Mouse (Mus musculus) right cerebral cortex, postnatal 25 days (tissue): ENCODE data around the gene Flywch1.
A peak's percentile ranks its signal among the peaks of the same experiment; 100 is the strongest.

ENCODE experiments used
- DNase-seq: peaks from one replicate; pipeline ENCODE4 v3.0.0; 2022

Flywch1 gene

DNA sequence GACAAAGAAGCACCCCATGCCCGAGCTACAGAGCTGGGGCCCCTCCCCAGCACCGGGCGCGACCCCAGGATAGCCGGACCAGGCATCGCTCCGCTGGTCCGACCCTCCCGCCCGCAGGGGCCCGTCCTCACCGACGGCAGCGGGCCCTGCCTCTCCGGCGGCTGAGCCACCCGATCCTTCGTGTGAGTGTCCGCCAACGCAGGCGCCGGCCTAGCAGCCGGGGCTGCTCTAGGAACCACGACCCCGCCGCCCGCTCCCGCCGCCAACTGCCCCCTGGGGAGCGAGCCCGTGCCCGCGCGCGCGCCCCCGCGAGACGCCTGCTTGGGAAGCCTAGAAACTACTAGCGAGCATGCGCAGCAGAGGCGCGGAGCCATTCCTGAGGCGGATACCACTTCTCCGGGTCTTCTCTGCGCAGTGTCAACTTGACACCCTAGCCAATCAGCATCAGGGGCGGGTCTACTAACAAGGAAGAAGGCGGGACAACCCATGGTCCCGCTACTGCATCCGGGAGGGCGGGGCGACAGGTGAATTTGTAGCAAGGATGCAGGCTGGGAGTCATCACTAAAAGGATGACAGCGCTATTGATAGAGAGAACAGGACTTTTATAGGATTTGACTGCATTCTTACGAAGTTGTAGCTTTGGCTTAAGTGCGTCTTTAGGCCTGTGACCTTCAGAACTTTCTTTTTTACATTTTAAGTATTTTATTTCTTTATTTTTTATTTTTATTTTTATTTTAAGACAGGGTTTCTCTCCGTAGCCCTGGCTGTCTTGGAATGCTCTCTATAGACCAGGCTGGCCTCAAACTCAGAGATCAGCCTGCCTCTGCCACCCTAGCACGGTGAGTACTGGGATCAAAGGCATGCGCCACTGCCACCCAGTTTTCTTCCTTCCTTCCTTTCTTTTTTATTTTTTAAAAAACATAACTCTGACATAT is at the start of gene Flywch1:
TSS of gene Flywch1 (minus strand) at position 319 of the 935 bp plus-strand sequence.
- peak; percentile 97 for DNase-seq

GRCm38 (mm10) chr17:23820731-23821130 is 49.3 kb upstream of the Flywch1 start:
- DNase-seq, result no peak

DNA sequence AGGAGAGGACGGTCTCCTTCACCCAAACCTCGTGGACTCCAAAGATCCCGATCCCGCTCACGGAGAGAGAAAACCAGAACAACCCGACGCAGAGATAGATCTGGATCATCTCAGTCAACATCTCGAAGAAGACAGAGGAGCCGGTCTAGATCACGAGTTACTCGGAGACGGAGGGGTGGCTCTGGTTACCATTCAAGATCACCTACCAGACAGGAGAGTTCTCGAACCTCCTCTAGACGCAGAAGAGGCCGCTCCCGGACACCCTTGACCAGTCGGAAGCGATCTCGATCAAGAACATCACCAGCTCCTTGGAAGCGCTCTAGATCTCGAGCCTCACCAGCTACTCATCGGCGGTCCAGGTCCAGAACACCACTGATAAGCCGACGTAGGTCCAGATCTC is 47.8 kb upstream of the Flywch1 start:
- no peak for DNase-seq

- no peak for DNase-seq
Observed at GRCm38 (mm10) chr17:23818579-23818978, 47.2 kb upstream of the Flywch1 start.

DNA sequence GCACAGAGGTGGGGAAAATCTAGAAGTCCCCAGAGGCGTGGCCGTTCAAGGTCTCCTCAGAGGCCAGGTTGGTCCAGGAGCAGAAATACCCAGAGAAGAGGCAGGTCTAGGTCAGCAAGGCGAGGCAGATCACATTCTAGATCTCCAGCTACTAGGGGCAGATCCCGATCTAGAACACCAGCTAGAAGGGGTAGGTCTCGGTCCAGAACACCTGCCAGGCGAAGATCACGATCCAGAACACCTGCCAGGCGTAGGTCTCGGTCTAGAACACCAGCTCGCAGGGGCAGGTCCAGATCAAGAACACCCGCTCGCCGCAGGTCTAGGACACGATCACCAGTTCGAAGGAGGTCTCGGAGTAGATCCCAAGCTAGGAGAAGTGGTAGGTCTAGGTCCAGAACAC is 44.2 kb upstream of the Flywch1 start:
- no peak for DNase-seq

DNA sequence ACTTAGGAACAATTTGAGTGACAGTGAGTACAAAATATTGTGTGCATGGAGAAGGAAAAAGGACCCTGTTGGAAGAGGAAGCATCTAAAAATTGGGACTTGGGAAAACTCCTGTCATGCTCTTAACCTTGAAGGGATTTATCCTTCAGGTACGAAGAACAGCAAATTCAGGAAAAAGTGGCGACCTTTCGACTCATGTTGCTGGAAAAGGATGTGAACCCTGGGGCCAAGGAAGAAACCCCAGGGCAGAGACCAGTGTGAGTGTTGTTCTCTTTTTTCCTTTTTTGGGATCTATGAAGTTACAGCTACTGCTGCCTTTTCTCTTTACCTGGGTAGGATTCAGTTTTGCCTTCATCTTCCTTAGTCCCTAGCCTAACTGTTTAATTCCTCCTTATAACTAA is 36.5 kb upstream of the Flywch1 start:
- DNase-seq, result no peak

GRCm38 (mm10) chr17:23806867-23807266 is 35.5 kb upstream of the Flywch1 start:
- DNase-seq, result peak; percentile 42

DNA sequence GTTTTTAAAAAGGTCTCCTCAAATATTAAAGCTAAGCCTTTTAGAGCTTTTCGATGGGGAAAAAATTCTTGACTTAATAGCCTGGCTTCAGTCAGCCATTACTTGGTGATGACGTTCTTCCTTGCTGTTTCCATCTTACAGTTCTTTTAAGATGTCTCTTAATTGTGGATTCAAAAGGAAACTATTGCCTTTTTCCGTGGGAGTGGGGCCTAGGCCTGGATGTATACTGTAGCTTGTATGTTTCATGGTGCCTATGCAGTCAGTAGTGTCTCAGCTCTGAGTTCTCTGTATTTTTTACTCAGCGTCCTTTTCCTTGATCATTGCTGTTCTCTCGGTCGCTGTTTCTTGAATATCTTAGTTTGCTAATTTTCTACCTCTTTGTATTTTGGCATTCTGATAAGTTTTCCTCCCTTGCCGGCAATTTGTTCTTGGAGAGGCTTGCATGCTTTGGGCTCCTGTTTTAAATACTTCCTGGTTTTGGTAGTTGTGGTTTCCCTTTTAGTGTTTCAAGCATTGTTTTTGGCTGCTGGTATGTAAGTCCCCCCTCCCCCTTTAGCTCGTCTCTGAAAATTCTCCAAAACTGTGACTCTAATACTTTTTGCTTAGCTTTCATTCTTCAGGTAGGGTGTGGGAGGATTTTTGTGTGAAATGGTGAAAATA is 33.2 kb upstream of the Flywch1 start:
- DNase-seq, result no peak

GRCm38 (mm10) chr17:23803366-23804041 is 32.1 kb upstream of the Flywch1 start:
- DNase-seq, result no peak

- DNase-seq, result peak; percentile 99
Observed at GRCm38 (mm10) chr17:23802746-23803365, 31.5 kb upstream of the Flywch1 start.

- DNase-seq, result no peak
Observed at GRCm38 (mm10) chr17:23801627-23802026, 30.2 kb upstream of the Flywch1 start.

GRCm38 (mm10) chr17:23797316-23797715 is 25.9 kb upstream of the Flywch1 start:
- DNase-seq, result no peak

- DNase-seq, result no peak
Observed at GRCm38 (mm10) chr17:23795323-23795722, 23.9 kb upstream of the Flywch1 start.

- DNase-seq, result no peak
Observed at GRCm38 (mm10) chr17:23791079-23791357, 19.6 kb upstream of the Flywch1 start.

DNA sequence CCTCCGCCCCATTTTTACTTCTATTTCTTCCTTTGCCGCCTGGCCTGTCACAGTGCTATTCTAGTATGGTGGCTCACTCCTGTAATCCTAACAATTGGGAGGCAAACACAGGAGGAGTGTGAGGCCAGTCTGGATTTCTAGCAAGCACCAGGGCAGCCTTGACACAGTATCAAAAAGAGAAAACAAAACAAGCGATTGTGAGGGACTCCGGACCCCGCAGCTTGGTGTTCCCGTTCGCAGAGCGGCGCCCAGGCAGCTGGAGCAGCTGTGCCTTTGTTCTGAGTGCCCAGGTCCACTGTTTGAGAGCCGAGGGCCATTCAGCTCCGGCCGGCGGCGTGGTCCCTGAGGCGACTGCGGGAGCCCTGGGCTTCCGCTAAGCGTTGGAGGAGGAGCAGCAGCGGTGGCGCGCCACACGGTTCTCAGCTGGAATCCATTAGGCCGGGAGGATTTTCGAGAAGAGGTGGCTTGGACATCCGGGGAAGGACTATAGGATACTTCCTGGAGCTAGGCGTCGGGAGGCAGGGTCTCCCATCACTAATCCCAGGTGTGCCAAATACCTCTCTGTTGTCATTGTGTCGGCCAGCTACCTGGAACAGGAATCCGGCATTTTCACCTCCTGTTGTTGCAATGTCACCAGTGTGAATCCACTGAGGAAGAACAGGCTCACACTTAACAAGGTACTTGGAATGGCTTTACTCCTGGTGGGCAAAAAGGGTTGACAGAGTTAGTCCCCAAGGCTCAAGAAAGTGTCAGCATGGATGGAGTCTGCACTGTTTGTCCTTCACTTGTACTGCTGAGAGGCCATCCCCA is 19.1 kb upstream of the Flywch1 start, which contains the start of gene Srrm2:
TSS of gene Srrm2 (plus strand) at position 264 of the 810 bp plus-strand sequence.
- peak; percentile 67 for DNase-seq

DNA sequence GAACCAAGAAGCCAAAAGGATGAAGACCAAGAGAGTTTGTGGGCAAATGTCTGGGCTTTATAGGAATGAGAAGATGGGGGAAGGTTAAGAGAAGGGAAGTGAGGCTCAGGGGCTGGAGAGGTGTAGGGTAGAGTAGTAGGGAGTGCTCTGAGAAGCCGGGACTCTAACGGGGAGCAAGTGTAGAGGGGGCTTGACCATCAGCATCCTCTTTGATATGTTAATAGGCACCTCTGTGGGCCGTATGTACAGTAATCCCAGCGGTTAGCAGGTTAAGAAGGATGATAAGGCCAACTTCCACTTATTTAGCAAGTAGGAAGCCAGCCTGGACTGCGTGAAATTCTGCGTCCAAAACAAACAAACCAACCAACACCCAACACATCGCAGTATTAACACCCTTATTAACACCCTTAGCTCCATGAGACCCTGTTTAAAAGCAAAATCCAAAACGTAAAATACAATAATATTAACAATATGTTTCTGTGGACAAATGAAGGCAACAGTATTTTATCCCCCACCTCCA is 18.4 kb upstream of the Flywch1 start:
- DNase-seq, result no peak

DNA sequence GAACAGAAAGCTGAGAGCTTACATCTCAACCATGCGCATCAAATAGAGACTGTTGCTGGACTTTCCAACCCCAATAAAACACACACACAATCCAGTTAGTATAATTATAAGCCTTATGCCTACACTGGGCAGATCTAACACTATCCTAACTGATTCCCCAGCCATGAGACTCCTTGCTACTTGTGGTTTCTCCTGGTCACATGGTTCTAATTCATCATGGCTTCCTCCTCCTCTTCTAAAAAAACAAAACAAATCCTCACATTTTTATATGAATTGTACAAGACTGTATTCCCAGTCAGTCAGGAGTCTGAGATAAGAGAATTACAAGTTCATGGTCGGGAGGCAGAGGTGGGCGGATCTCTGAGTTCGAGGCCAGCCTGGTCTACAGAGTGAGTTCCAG is 17.6 kb upstream of the Flywch1 start:
- no peak for DNase-seq

GRCm38 (mm10) chr17:23786510-23786931 is 15.1 kb upstream of the Flywch1 start:
- no peak for DNase-seq

GRCm38 (mm10) chr17:23785561-23786471 is 14.4 kb upstream of the Flywch1 start, which contains the start of gene Flywch2:
Flywch2 (minus strand) TSS chr17:23786081.
- DNase-seq, result peak; percentile 88

DNA sequence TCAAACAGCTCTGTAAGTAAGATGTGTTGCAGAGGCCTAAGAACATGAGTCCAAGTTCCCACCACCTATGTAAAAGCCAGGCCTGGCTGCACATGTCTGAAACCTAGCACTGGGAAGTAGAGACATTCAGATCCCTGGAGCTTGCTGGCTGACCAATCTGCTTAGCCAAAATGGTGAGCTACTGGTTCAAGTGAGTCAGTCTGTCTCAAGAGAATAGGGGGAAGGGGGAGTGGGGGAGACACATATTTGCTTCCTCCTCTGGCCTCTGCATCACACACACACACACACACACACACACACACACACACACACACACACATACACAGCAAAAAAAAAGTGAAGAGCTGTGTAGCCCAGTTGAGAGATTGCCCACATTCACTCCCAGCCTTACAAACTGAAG is 11.9 kb upstream of the Flywch1 start:
- DNase-seq, result no peak

DNA sequence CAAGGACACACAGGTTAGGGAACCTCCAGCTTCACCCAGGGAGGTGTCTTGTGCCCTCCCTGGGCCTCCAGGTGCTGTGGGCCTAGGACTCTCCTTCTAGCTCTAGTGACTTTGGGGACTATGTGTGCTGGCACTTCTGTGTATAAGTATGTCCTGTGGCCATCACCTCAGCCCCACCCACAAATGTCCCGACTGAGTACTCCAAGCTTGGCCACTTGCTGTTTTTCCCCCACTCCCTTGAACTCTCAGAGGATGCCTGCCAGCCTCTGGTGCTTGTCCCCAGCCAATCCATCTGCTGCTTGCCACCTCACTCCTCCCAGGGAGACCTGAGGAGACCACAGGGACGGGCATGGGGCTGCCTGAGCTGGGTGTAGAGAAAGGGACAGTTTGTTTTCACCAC is 7.0 kb upstream of the Flywch1 start:
- DNase-seq, result no peak
